Mouse (Mus musculus) hindbrain, embryonic 13.5 days (tissue): ENCODE measurements around the gene Il4ra. TPM values are rescaled to one million over a fixed set of nuclear protein-coding genes. Genes with fewer than 3 reads are reported as not detected.

Experiments
- ATAC-seq: fragments of 200-750 bp; cut with Nextera tagmentation; 2 replicates; pipeline ENCODE4 v1.8.0; 2017; ENCODE audit warnings: moderate TSS enrichment; ENCODE audit not compliant: low FRiP score
- H3K27ac ChIP-seq: fragments of 300-500 bp; sonication (generic); 2 replicates; pipeline ENCODE4 v1.5.1; 2015; ENCODE audit warnings: inconsistent platforms, mild to moderate bottlenecking, moderate library complexity
- H3K27me3 ChIP-seq: fragments of 300-500 bp; sonication (generic); 2 replicates; pipeline ENCODE4 v1.6.1; 2015; ENCODE audit warnings: mild to moderate bottlenecking, inconsistent platforms
- H3K36me3 ChIP-seq: fragments of 300-500 bp; sonication (generic); 2 replicates; pipeline ENCODE4 v1.6.1; 2015; ENCODE audit warnings: mild to moderate bottlenecking, inconsistent platforms
- H3K4me1 ChIP-seq: fragments of 300-500 bp; sonication (generic); replicated peaks from 2 replicates; pipeline ENCODE4 v1.6.1; 2015; ENCODE audit warnings: inconsistent platforms
- H3K4me2 ChIP-seq: fragments of 300-500 bp; sonication (generic); 2 replicates; pipeline ENCODE4 v1.6.1; 2015; ENCODE audit warnings: inconsistent platforms, mild to moderate bottlenecking, moderate library complexity
- H3K4me3 ChIP-seq: fragments of 300-500 bp; sonication (generic); 2 replicates; pipeline ENCODE4 v1.5.1; 2015; ENCODE audit warnings: mild to moderate bottlenecking, inconsistent platforms
- H3K9ac ChIP-seq: fragments of 300-500 bp; sonication (generic); 2 replicates; pipeline ENCODE4 v1.6.1; 2015; ENCODE audit warnings: mild to moderate bottlenecking, inconsistent platforms
- H3K9me3 ChIP-seq: fragments of 300-500 bp; sonication (generic); 2 replicates; pipeline ENCODE4 v1.6.1; 2016; ENCODE audit warnings: inconsistent platforms
- WGBS: fragments of 180-500 bp; shearing (Covaris S2); methylation state at CpG from one replicate; pipeline ENCODE4 v1.1.7; 2015; 5-methylcytosine and 5-hydroxymethylcytosine counted together
- polyA plus RNA-seq: library from polyadenylated mRNA; unstranded; fragments of >200 nt; fragmentation: Nextera tagmentation; extraction: Ambion mirVana; gene quantifications from 2 replicates; pipeline ENCODE4 v1.2.1, GENCODE M21; 2015

Gene Il4ra
- polyA plus RNA-seq, 1 experiment from 2014 or later: 4.1 TPM

- Histone ChIP-seq H3K27me3 (peaks cover 27% of the 10 kb centered on the region), H3K27ac (no peak overlapping the region), H3K4me1 (peaks cover 26% of the 10 kb centered on the region), H3K4me3 (no peak overlapping the region), H3K36me3 (no peaks in the 10 kb centered on the region), H3K9me3 (no peaks in the 10 kb centered on the region), H3K4me2 (no peak overlapping the region), H3K9ac (no peak overlapping the region)
- 89% methylated on average over 13 of the region's 13 CpGs for WGBS
- no peak for ATAC-seq
Measured at GRCm38 (mm10) chr7:125553653-125554428, 1.9 kb downstream of the Il4ra start.

GRCm38 (mm10) chr7:125554456-125555114 is 2.7 kb downstream of the Il4ra start:
- Histone ChIP-seq H3K9me3 (no peaks in the 10 kb centered on the region), H3K27ac (no peak overlapping the region), H3K27me3 (peaks cover 27% of the 10 kb centered on the region), H3K4me1 (peaks cover 26% of the 10 kb centered on the region), H3K4me2 (no peak overlapping the region), H3K4me3 (no peak overlapping the region), H3K36me3 (no peaks in the 10 kb centered on the region), H3K9ac (no peak overlapping the region)
- WGBS: 91% methylated on average over 9 of the region's 9 CpGs
- ATAC-seq: no peak

- ATAC-seq: no peak
- H3K27me3 ChIP-seq: peaks cover 23% of the 10 kb centered on the region
- no peak overlapping the region for H3K9ac ChIP-seq
- no peaks in the 10 kb centered on the region for H3K36me3 ChIP-seq
- H3K4me1 ChIP-seq: peaks cover 26% of the 10 kb centered on the region
- H3K4me3 ChIP-seq: no peak overlapping the region
- WGBS: 86% methylated on average over 7 of the region's 7 CpGs
- no peak overlapping the region for H3K4me2 ChIP-seq
- H3K27ac ChIP-seq: no peak overlapping the region
- H3K9me3 ChIP-seq: no peaks in the 10 kb centered on the region
Measured at GRCm38 (mm10) chr7:125555351-125555872, 3.5 kb downstream of the Il4ra start.

- Histone ChIP-seq H3K9ac (no peak overlapping the region), H3K36me3 (no peaks in the 10 kb centered on the region), H3K27ac (no peak overlapping the region), H3K27me3 (peaks cover 16% of the 10 kb centered on the region; the same call in 1 of the 2 replicates), H3K9me3 (no peaks in the 10 kb centered on the region), H3K4me1 (peaks cover 26% of the 10 kb centered on the region), H3K4me2 (no peak overlapping the region), H3K4me3 (no peak overlapping the region)
- no peak for ATAC-seq
- 83% methylated on average over 4 of the region's 4 CpGs for WGBS
Measured at GRCm38 (mm10) chr7:125556096-125556495, 4.2 kb downstream of the Il4ra start.

- ATAC-seq: no peak
- H3K27ac ChIP-seq: 0 out of 2 replicates have a peak overlapping the region, but pooled peaks have one; percentile 2
- peaks cover 24% of the 10 kb centered on the region for H3K4me1 ChIP-seq
- H3K27me3 ChIP-seq: peaks cover 13% of the 10 kb centered on the region; the same call in 1 of the 2 replicates
- no peaks in the 10 kb centered on the region for H3K36me3 ChIP-seq
- H3K9ac ChIP-seq: no peak overlapping the region
- WGBS: 67% methylated on average over 8 of the region's 8 CpGs
- H3K9me3 ChIP-seq: no peaks in the 10 kb centered on the region
- no peak overlapping the region for H3K4me2 ChIP-seq
- no peak overlapping the region for H3K4me3 ChIP-seq
Measured at GRCm38 (mm10) chr7:125556865-125557264, 4.9 kb downstream of the Il4ra start.

GRCm38 (mm10) chr7:125558401-125558945 is 6.6 kb downstream of the Il4ra start:
- no peaks in the 10 kb centered on the region for H3K36me3 ChIP-seq
- peaks cover 6% of the 10 kb centered on the region; the same call in 1 of the 2 replicates for H3K27me3 ChIP-seq
- 42% methylated on average over 4 of the region's 4 CpGs for WGBS
- H3K9ac ChIP-seq: no peak overlapping the region
- H3K4me2 ChIP-seq: no peak overlapping the region
- no peak overlapping the region; the same call in 1 of the 2 replicates for H3K27ac ChIP-seq
- peaks cover 11% of the 10 kb centered on the region; the same call in 1 of the 2 replicates for H3K4me1 ChIP-seq
- H3K9me3 ChIP-seq: no peaks in the 10 kb centered on the region
- H3K4me3 ChIP-seq: no peak overlapping the region
- ATAC-seq: no peak

GRCm38 (mm10) chr7:125558997-125559396 is 7.1 kb downstream of the Il4ra start:
- H3K27ac ChIP-seq: peak overlapping the region; percentile 23; the same call in 1 of the 2 replicates
- H3K9me3 ChIP-seq: no peaks in the 10 kb centered on the region
- ATAC-seq: no peak
- no peaks in the 10 kb centered on the region for H3K36me3 ChIP-seq
- H3K9ac ChIP-seq: no peak overlapping the region
- peaks cover 10% of the 10 kb centered on the region; the same call in 1 of the 2 replicates for H3K4me1 ChIP-seq
- 0 out of 2 replicates have a peak, but pooled peaks cover 2% of the 10 kb centered on the region for H3K27me3 ChIP-seq
- WGBS: 50% methylated on average over 5 of the region's 5 CpGs
- H3K4me2 ChIP-seq: no peak overlapping the region
- no peak overlapping the region for H3K4me3 ChIP-seq

- no peak overlapping the region for H3K4me2 ChIP-seq
- H3K4me3 ChIP-seq: no peak overlapping the region
- H3K27ac ChIP-seq: no peak overlapping the region
- 0 out of 2 replicates have a peak, but pooled peaks cover 2% of the 10 kb centered on the region for H3K27me3 ChIP-seq
- no peak for ATAC-seq
- WGBS: 86% methylated on average over 10 of the region's 10 CpGs
- no peaks in the 10 kb centered on the region for H3K9me3 ChIP-seq
- peaks cover 10% of the 10 kb centered on the region; the same call in 1 of the 2 replicates for H3K4me1 ChIP-seq
- no peak overlapping the region for H3K9ac ChIP-seq
- H3K36me3 ChIP-seq: no peaks in the 10 kb centered on the region
Measured at GRCm38 (mm10) chr7:125559537-125559936, 7.6 kb downstream of the Il4ra start.

- Histone ChIP-seq H3K4me1 (peaks cover 10% of the 10 kb centered on the region), H3K36me3 (no peaks in the 10 kb centered on the region), H3K4me3 (no peak overlapping the region), H3K9me3 (no peaks in the 10 kb centered on the region), H3K27me3 (0 out of 2 replicates have a peak, but pooled peaks cover 2% of the 10 kb centered on the region), H3K27ac (no peak overlapping the region), H3K4me2 (no peak overlapping the region), H3K9ac (no peak overlapping the region)
- 83% methylated on average over 7 of the region's 7 CpGs for WGBS
- no peak for ATAC-seq
Measured at GRCm38 (mm10) chr7:125560146-125560785, 8.3 kb downstream of the Il4ra start.

GRCm38 (mm10) chr7:125561085-125561690 is 9.3 kb downstream of the Il4ra start:
- H3K9me3 ChIP-seq: no peaks in the 10 kb centered on the region
- peaks cover 19% of the 10 kb centered on the region for H3K4me1 ChIP-seq
- H3K27me3 ChIP-seq: 0 out of 2 replicates have a peak, but pooled peaks cover 2% of the 10 kb centered on the region
- WGBS: 57% methylated on average over 9 of the region's 9 CpGs
- no peak overlapping the region for H3K27ac ChIP-seq
- H3K36me3 ChIP-seq: no peaks in the 10 kb centered on the region
- no peak for ATAC-seq
- H3K4me2 ChIP-seq: no peak overlapping the region
- H3K9ac ChIP-seq: no peak overlapping the region
- no peak overlapping the region for H3K4me3 ChIP-seq

GRCm38 (mm10) chr7:125562413-125562812 is 10.5 kb downstream of the Il4ra start:
- H3K27me3 ChIP-seq: 0 out of 2 replicates have a peak, but pooled peaks cover 2% of the 10 kb centered on the region
- WGBS: 80% methylated on average over 4 of the region's 4 CpGs

More at GRCm38 (mm10) chr7:125562413-125562812, 10.5 kb downstream of the Il4ra start:
- ATAC-seq: no peak
- no peak overlapping the region for H3K4me2 ChIP-seq
- no peak overlapping the region for H3K4me3 ChIP-seq
- H3K27ac ChIP-seq: no peak overlapping the region
- peaks cover 19% of the 10 kb centered on the region for H3K4me1 ChIP-seq
- H3K36me3 ChIP-seq: no peaks in the 10 kb centered on the region
- no peak overlapping the region for H3K9ac ChIP-seq
- no peaks in the 10 kb centered on the region for H3K9me3 ChIP-seq
